Mouse (Mus musculus) intestine, embryonic 15.5 days (tissue): Measurements from ENCODE around the gene Rbm20. TPM values are rescaled to one million over a fixed set of nuclear protein-coding genes. Genes with fewer than 3 reads are reported as not detected.
"Not testable (repeated sequence)": the region's sequence is repeated elsewhere in the genome, so short reads cannot be mapped to it uniquely, and the experiment has no call there.

ENCODE experiments used
- ATAC-seq: fragments of 200-750 bp; cut with Nextera tagmentation; 2 replicates; pipeline ENCODE4 v1.8.0; 2017; ENCODE audit warnings: moderate TSS enrichment, moderate library complexity
- H3K27ac ChIP-seq: fragments of 300-500 bp; sonication (generic); 2 replicates; pipeline ENCODE4 v1.5.1; 2015; ENCODE audit warnings: mild to moderate bottlenecking, inconsistent platforms
- H3K27me3 ChIP-seq: fragments of 300-500 bp; sonication (generic); replicated peaks from 2 replicates; pipeline ENCODE4 v1.6.1; 2015; ENCODE audit warnings: inconsistent platforms
- H3K36me3 ChIP-seq: fragments of 300-500 bp; sonication (generic); 2 replicates; pipeline ENCODE4 v1.6.1; 2015; ENCODE audit warnings: inconsistent platforms
- H3K4me1 ChIP-seq: fragments of 300-500 bp; sonication (generic); replicated peaks from 2 replicates; pipeline ENCODE4 v1.6.1; 2015; ENCODE audit warnings: inconsistent platforms
- H3K4me2 ChIP-seq: fragments of 300-500 bp; sonication (generic); replicated peaks from 2 replicates; pipeline ENCODE4 v1.6.1; 2015; ENCODE audit warnings: mild to moderate bottlenecking, inconsistent platforms
- H3K4me3 ChIP-seq: fragments of 300-500 bp; sonication (generic); replicated peaks from 2 replicates; pipeline ENCODE4 v1.5.1; 2015; ENCODE audit warnings: inconsistent platforms
- H3K9ac ChIP-seq: fragments of 300-500 bp; sonication (generic); 2 replicates; pipeline ENCODE4 v1.6.1; 2015; ENCODE audit warnings: inconsistent platforms
- H3K9me3 ChIP-seq: fragments of 300-500 bp; sonication (generic); 2 replicates; pipeline ENCODE4 v1.6.1; 2016; ENCODE audit warnings: inconsistent platforms
- WGBS: fragments of 180-500 bp; shearing (Covaris S2); methylation state at CpG from one replicate; pipeline ENCODE4 v1.1.7; 2015; 5-methylcytosine and 5-hydroxymethylcytosine counted together
- polyA plus RNA-seq: library from polyadenylated mRNA; unstranded; fragments of >200 nt; fragmentation: Nextera tagmentation; extraction: Ambion mirVana; gene quantifications from 2 replicates; pipeline ENCODE4 v1.2.1, GENCODE M21; 2015

The Rbm20 gene
- polyA plus RNA-seq, 1 experiment from 2014 or later = 0.77 TPM

GRCm38 (mm10) chr19:53904833-53905480 is 227.9 kb downstream of the Rbm20 start:
- no peaks in the 10 kb centered on the region for H3K27me3 ChIP-seq
- 0 out of 2 replicates have a peak overlapping the region, but pooled peaks have one; percentile 91 for H3K9ac ChIP-seq
- no peaks in the 10 kb centered on the region for H3K9me3 ChIP-seq
- peak overlapping the region; percentile 94; the same call in 1 of the 2 replicates for H3K4me3 ChIP-seq
- no peak overlapping the region for H3K27ac ChIP-seq
- H3K4me1 ChIP-seq = peaks cover 8% of the 10 kb centered on the region; the same call in 1 of the 2 replicates
- peaks cover 4% of the 10 kb centered on the region; the same call in 1 of the 2 replicates for H3K36me3 ChIP-seq
- ATAC-seq = no peak
- 56% methylated on average over 7 of the region's 7 CpGs for WGBS
- peak overlapping the region; percentile 78 for H3K4me2 ChIP-seq

DNA sequence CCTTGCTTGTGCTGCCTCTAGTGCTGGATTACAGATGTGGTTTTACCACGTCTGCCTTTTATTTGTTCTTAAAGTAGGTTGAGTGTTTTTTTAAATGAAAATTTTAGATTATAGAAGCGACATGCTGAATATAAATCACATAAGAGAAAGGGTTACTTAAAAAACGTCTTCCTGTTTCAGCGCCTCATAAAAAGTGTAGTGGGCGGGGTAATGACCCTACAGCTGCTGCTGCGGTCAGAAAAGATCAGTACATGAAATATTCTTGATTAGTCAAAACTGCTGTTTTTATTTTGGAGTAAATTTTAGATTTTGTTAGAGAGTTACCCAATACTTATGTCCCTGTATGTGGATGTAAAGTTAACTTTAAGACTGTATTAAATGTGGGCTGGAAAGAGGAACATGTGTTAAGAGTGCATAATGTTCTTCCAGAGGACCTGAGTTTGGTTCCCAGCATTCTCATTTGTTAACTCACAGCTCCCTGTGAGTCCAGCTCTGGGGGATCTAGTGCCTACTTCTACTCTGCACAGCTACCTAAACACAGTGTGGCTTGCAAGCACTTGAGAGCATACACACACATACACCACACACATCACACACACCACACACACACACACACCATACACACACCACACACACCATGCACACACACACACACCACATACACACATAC is 229.1 kb downstream of the Rbm20 start:
- H3K9me3 ChIP-seq = no peaks in the 10 kb centered on the region
- no peak overlapping the region for H3K27ac ChIP-seq
- no peak overlapping the region for H3K4me3 ChIP-seq
- peaks cover 4% of the 10 kb centered on the region; the same call in 1 of the 2 replicates for H3K36me3 ChIP-seq
- peak overlapping the region; percentile 19; the same call in 1 of the 2 replicates for H3K4me2 ChIP-seq
- no peaks in the 10 kb centered on the region for H3K27me3 ChIP-seq
- H3K4me1 ChIP-seq = peaks cover 8% of the 10 kb centered on the region; the same call in 1 of the 2 replicates
- ATAC-seq = no peak
- WGBS = 31% methylated on average over 6 of the region's 6 CpGs
- H3K9ac ChIP-seq = no peak overlapping the region

- H3K36me3 ChIP-seq, ATAC-seq, H3K9me3 ChIP-seq, H3K9ac ChIP-seq, H3K27ac ChIP-seq, H3K4me1 ChIP-seq, H3K4me3 ChIP-seq, H3K4me2 ChIP-seq, H3K27me3 ChIP-seq: not testable (repeated sequence)
These were observed 229.6 kb downstream of the Rbm20 start for GRCm38 (mm10) chr19:53906703-53907070.

- H3K27me3 ChIP-seq = no peaks in the 10 kb centered on the region
- no peak overlapping the region for H3K27ac ChIP-seq
- 91% methylated on average over 4 of the region's 4 CpGs for WGBS
- no peaks in the 10 kb centered on the region for H3K4me1 ChIP-seq
- H3K4me2 ChIP-seq = no peak overlapping the region
- peaks cover 14% of the 10 kb centered on the region; the same call in 1 of the 2 replicates for H3K36me3 ChIP-seq
- no peak for ATAC-seq
- no peak overlapping the region for H3K4me3 ChIP-seq
- H3K9me3 ChIP-seq = no peaks in the 10 kb centered on the region
- no peak overlapping the region for H3K9ac ChIP-seq
These were observed 237.8 kb downstream of the Rbm20 start for GRCm38 (mm10) chr19:53914950-53915349.

Other genes with a start within 250 kb of the Rbm20 start
- gene Dusp5, start 148.2 kb upstream of the Rbm20 start, polyA plus RNA-seq = 8.7 and 9.0 TPM in 2 replicates
- gene Nutf2-ps1, start 88.2 kb upstream of the Rbm20 start, polyA plus RNA-seq = 366 and 397 TPM in 2 replicates
- 57.0 and 63.2 TPM in 2 replicates for gene Smc3, start 76.9 kb upstream of the Rbm20 start, polyA plus RNA-seq
- 65.1 and 73.7 TPM in 2 replicates for gene Pdcd4, start 214.9 kb downstream of the Rbm20 start, polyA plus RNA-seq